Mouse (Mus musculus) limb, embryonic 15.5 days (tissue): ENCODE data around the gene Tmem74b. TPM values are rescaled to one million over a fixed set of nuclear protein-coding genes. Genes with fewer than 3 reads are reported as not detected.

Experiments used
- ATAC-seq: fragments of 200-750 bp; cut with Nextera tagmentation; 2 replicates; pipeline ENCODE4 v1.8.0; 2017; ENCODE audit warnings: low read depth, moderate TSS enrichment; ENCODE audit not compliant: insufficient number of reproducible peaks, low FRiP score, low TSS enrichment
- H3K27ac ChIP-seq: fragments of 300-500 bp; sonication (generic); 2 replicates; pipeline ENCODE4 v1.5.1; 2015; ENCODE audit warnings: moderate library complexity, mild to moderate bottlenecking, inconsistent platforms
- H3K27me3 ChIP-seq: fragments of 300-500 bp; sonication (generic); 2 replicates; pipeline ENCODE4 v1.6.1; 2015; ENCODE audit warnings: inconsistent platforms
- H3K36me3 ChIP-seq: fragments of 300-500 bp; sonication (generic); 2 replicates; pipeline ENCODE4 v1.6.1; 2015; ENCODE audit warnings: inconsistent platforms
- H3K4me1 ChIP-seq: fragments of 300-500 bp; sonication (generic); 2 replicates; pipeline ENCODE4 v1.6.1; 2015; ENCODE audit warnings: inconsistent platforms
- H3K4me2 ChIP-seq: fragments of 300-500 bp; sonication (generic); 2 replicates; pipeline ENCODE4 v1.6.1; 2015; ENCODE audit warnings: mild to moderate bottlenecking, inconsistent platforms
- H3K4me3 ChIP-seq: fragments of 300-500 bp; sonication (generic); 2 replicates; pipeline ENCODE4 v1.5.1; 2015; ENCODE audit warnings: mild to moderate bottlenecking, inconsistent platforms
- H3K9ac ChIP-seq: fragments of 300-500 bp; sonication (generic); 2 replicates; pipeline ENCODE4 v1.6.1; 2015; ENCODE audit warnings: inconsistent platforms
- H3K9me3 ChIP-seq: fragments of 300-500 bp; sonication (generic); 2 replicates; pipeline ENCODE4 v1.6.1; 2016; ENCODE audit warnings: inconsistent platforms
- WGBS: fragments of 180-500 bp; shearing (Covaris S2); methylation state at CpG from one replicate; pipeline ENCODE4 v1.1.7; 2015; 5-methylcytosine and 5-hydroxymethylcytosine counted together
- polyA plus RNA-seq: library from polyadenylated mRNA; unstranded; fragments of >200 nt; fragmentation: Nextera tagmentation; extraction: Ambion mirVana; gene quantifications from 2 replicates; pipeline ENCODE4 v1.2.1, GENCODE M21; 2015

The Tmem74b gene
- polyA plus RNA-seq, 1 experiment from 2014 or later, result 2.4 TPM

- H3K36me3 ChIP-seq, result peaks cover 39% of the 10 kb centered on the region
- no peak overlapping the region for H3K4me2 ChIP-seq
- H3K4me1 ChIP-seq, result no peaks in the 10 kb centered on the region
- ATAC-seq, result no peak
- H3K9ac ChIP-seq, result no peak overlapping the region
- 88% methylated on average over 4 of the region's 4 CpGs for WGBS
- H3K4me3 ChIP-seq, result no peak overlapping the region
- no peaks in the 10 kb centered on the region for H3K27me3 ChIP-seq
- no peaks in the 10 kb centered on the region for H3K9me3 ChIP-seq
- H3K27ac ChIP-seq, result no peak overlapping the region
Measured at GRCm38 (mm10) chr2:151715526-151715925, 13.7 kb downstream of the Tmem74b start.

GRCm38 (mm10) chr2:151716318-151717055 lies 14.7 kb downstream of the Tmem74b start:
- 87% methylated on average over 2 of the region's 2 CpGs for WGBS
- no peaks in the 10 kb centered on the region for H3K27me3 ChIP-seq
- H3K9ac ChIP-seq, result no peak overlapping the region
- H3K4me2 ChIP-seq, result no peak overlapping the region
- H3K36me3 ChIP-seq, result peaks cover 47% of the 10 kb centered on the region
- no peaks in the 10 kb centered on the region for H3K9me3 ChIP-seq
- no peak overlapping the region for H3K27ac ChIP-seq
- no peaks in the 10 kb centered on the region for H3K4me1 ChIP-seq
- H3K4me3 ChIP-seq, result no peak overlapping the region
- ATAC-seq, result no peak

GRCm38 (mm10) chr2:151724094-151724493 lies 22.3 kb downstream of the Tmem74b start:
- H3K27me3 ChIP-seq, result no peaks in the 10 kb centered on the region
- H3K4me3 ChIP-seq, result no peak overlapping the region
- H3K36me3 ChIP-seq, result peaks cover 77% of the 10 kb centered on the region
- H3K27ac ChIP-seq, result no peak overlapping the region
- no peak for ATAC-seq
- no peak overlapping the region for H3K4me2 ChIP-seq
- WGBS, result 93% methylated on average over 2 of the region's 2 CpGs
- H3K9ac ChIP-seq, result no peak overlapping the region
- no peaks in the 10 kb centered on the region for H3K9me3 ChIP-seq
- no peaks in the 10 kb centered on the region for H3K4me1 ChIP-seq

GRCm38 (mm10) chr2:151733151-151733865 lies 31.5 kb downstream of the Tmem74b start:
- Histone ChIP-seq H3K36me3 (peaks cover 41% of the 10 kb centered on the region), H3K4me3 (no peak overlapping the region), H3K4me1 (no peaks in the 10 kb centered on the region), H3K27ac (no peak overlapping the region), H3K4me2 (no peak overlapping the region), H3K27me3 (no peaks in the 10 kb centered on the region), H3K9ac (no peak overlapping the region), H3K9me3 (no peaks in the 10 kb centered on the region)
- no peak for ATAC-seq
- WGBS, result 86% methylated on average over 8 of the region's 8 CpGs

- no peak for ATAC-seq
- no peaks in the 10 kb centered on the region for H3K27me3 ChIP-seq
- 94% methylated on average over 6 of the region's 6 CpGs for WGBS
- no peaks in the 10 kb centered on the region for H3K9me3 ChIP-seq
- H3K9ac ChIP-seq, result no peak overlapping the region
- H3K27ac ChIP-seq, result no peak overlapping the region
- no peak overlapping the region for H3K4me2 ChIP-seq
- H3K36me3 ChIP-seq, result peaks cover 21% of the 10 kb centered on the region
- H3K4me3 ChIP-seq, result no peak overlapping the region
- peaks cover 8% of the 10 kb centered on the region for H3K4me1 ChIP-seq
Measured at GRCm38 (mm10) chr2:151735422-151735821, 33.6 kb downstream of the Tmem74b start.

GRCm38 (mm10) chr2:151738460-151738859 lies 36.7 kb downstream of the Tmem74b start:
- Histone ChIP-seq H3K9me3 (no peaks in the 10 kb centered on the region), H3K4me2 (no peak overlapping the region), H3K4me3 (no peak overlapping the region), H3K27me3 (no peaks in the 10 kb centered on the region), H3K27ac (no peak overlapping the region), H3K4me1 (peaks cover 12% of the 10 kb centered on the region), H3K9ac (no peak overlapping the region), H3K36me3 (peaks cover 14% of the 10 kb centered on the region)
- 83% methylated on average over 4 of the region's 4 CpGs for WGBS
- no peak for ATAC-seq

GRCm38 (mm10) chr2:151739081-151739480 lies 37.3 kb downstream of the Tmem74b start:
- no peak overlapping the region for H3K4me3 ChIP-seq
- WGBS, result 79% methylated on average over 3 of the region's 3 CpGs
- H3K4me2 ChIP-seq, result no peak overlapping the region
- no peak overlapping the region for H3K27ac ChIP-seq
- H3K9ac ChIP-seq, result no peak overlapping the region
- H3K36me3 ChIP-seq, result peaks cover 8% of the 10 kb centered on the region
- peaks cover 12% of the 10 kb centered on the region for H3K4me1 ChIP-seq
- ATAC-seq, result no peak
- H3K27me3 ChIP-seq, result no peaks in the 10 kb centered on the region
- no peaks in the 10 kb centered on the region for H3K9me3 ChIP-seq

GRCm38 (mm10) chr2:151739505-151739904 lies 37.7 kb downstream of the Tmem74b start:
- H3K27me3 ChIP-seq, result no peaks in the 10 kb centered on the region
- H3K27ac ChIP-seq, result no peak overlapping the region
- H3K9ac ChIP-seq, result no peak overlapping the region
- WGBS, result 87% methylated on average over 7 of the region's 7 CpGs
- no peak overlapping the region for H3K4me2 ChIP-seq
- peak overlapping the region; percentile 58; the same call in 1 of the 2 replicates for H3K4me3 ChIP-seq
- peaks cover 4% of the 10 kb centered on the region; the same call in 1 of the 2 replicates for H3K36me3 ChIP-seq
- H3K4me1 ChIP-seq, result peaks cover 12% of the 10 kb centered on the region
- no peaks in the 10 kb centered on the region for H3K9me3 ChIP-seq
- no peak for ATAC-seq

- H3K9me3 ChIP-seq, result no peaks in the 10 kb centered on the region
- H3K4me2 ChIP-seq, result peak overlapping the region; percentile 74
- H3K36me3 ChIP-seq, result no peaks in the 10 kb centered on the region
- H3K4me1 ChIP-seq, result peaks cover 12% of the 10 kb centered on the region
- under 1% methylated on average over 61 of the region's 61 CpGs for WGBS
- H3K27ac ChIP-seq, result peak overlapping the region; percentile 54
- no peaks in the 10 kb centered on the region for H3K27me3 ChIP-seq
- peak overlapping the region; percentile 58 for H3K4me3 ChIP-seq
- peak; percentile 83 for ATAC-seq
- peak overlapping the region; percentile 37 for H3K9ac ChIP-seq
Measured at GRCm38 (mm10) chr2:151740741-151741526, 39.1 kb downstream of the Tmem74b start.

- Histone ChIP-seq H3K9ac (no peak overlapping the region), H3K27ac (no peak overlapping the region), H3K9me3 (no peaks in the 10 kb centered on the region), H3K4me3 (no peak overlapping the region), H3K4me1 (peaks cover 12% of the 10 kb centered on the region), H3K4me2 (no peak overlapping the region), H3K36me3 (no peaks in the 10 kb centered on the region), H3K27me3 (no peaks in the 10 kb centered on the region)
- ATAC-seq, result no peak
- 89% methylated on average over 1 of the region's 1 CpGs for WGBS
Measured at GRCm38 (mm10) chr2:151742084-151742483, 40.3 kb downstream of the Tmem74b start.

- Histone ChIP-seq H3K27ac (no peak overlapping the region), H3K9ac (no peak overlapping the region), H3K4me1 (peaks cover 12% of the 10 kb centered on the region), H3K9me3 (no peaks in the 10 kb centered on the region), H3K36me3 (no peaks in the 10 kb centered on the region), H3K4me2 (no peak overlapping the region), H3K27me3 (peaks cover 4% of the 10 kb centered on the region; the same call in 1 of the 2 replicates), H3K4me3 (no peak overlapping the region)
- WGBS, result 55% methylated on average over 6 of the region's 6 CpGs
- ATAC-seq, result no peak
Measured at GRCm38 (mm10) chr2:151742850-151743679, 41.3 kb downstream of the Tmem74b start.
